Mouse (Mus musculus) thymus, adult 18-20 months (tissue): ENCODE results near the gene Zfand5.
"Not testable (repeated sequence)": the region's sequence is repeated elsewhere in the genome, so short reads cannot be mapped to it uniquely, and the experiment has no call there.

Experiments
- DNase-seq, 2 experiments: peaks; one replicate each; pipeline ENCODE4 v3.0.0; 2022; ENCODE audit warnings: mixed read lengths in 2 of 2

Zfand5 gene

DNA sequence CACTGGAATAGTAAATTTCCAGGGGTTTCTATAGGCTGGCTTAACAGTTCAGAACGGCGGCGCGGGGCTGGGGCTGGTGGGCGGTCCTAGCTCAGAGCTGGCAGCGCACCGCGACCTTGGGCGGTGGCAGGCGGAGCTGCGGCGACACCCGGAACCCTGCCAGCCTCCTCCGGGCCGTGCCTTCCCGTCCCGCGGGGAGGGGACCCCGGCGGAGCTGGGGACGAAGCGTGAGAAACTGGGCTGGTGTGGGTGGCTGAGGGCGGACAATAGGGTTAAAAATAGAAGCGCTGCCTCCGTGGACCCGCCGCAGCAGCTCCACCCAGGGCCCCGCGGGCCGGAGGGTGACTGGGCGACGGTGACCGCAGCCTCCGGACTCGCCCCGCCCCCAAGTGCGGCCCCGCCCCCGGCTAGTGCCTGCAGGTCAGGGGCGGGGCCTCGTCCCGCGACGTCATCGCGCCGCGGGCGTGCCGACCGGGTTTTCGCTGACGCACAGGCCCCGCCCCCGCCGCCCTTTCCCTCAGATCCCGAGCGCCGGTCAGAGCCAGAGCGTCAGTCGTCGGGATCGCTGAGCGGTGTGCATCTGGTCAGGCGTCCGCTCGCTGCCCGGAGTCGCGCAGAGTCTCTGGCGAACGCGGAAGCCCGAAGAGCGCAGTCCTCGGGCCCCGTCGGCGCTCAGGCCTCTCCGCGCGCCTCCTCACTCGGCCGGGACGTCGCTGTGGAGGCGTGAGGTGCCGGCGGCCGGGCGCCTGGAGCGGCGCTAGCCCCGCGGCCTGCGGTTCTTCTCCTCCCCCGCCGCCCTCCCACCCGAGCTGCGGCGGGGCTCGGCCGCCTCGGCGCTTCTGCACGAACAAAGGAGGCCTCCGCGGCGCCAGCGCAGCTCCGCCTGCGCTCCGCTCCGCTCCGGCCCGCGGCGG is at the start of gene Zfand5:
Gene Zfand5, plus strand, starts transcription at position 538 of the 914 bp plus-strand sequence.
- peak; percentile 88 to 92 for DNase-seq

DNA sequence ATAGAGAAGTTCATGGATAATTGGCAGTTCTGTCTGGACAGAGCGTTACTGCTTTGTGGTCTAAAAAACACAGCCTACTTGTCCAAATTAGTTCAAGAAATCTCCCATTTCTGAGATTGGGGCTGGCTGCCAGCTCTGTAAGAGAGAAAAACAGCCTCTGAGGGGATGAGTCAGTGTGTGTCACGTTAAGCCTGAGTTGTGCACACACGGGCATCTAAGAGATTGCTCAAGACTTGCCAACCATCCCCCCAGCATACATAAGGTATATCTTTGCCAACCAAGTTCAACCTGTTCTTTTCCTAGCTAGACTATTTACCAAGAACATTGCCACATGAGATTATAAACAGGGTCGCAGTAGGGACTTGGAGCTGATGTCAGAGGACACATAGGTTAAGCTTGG is 44.9 kb upstream of the Zfand5 start:
- DNase-seq = no peak

DNA sequence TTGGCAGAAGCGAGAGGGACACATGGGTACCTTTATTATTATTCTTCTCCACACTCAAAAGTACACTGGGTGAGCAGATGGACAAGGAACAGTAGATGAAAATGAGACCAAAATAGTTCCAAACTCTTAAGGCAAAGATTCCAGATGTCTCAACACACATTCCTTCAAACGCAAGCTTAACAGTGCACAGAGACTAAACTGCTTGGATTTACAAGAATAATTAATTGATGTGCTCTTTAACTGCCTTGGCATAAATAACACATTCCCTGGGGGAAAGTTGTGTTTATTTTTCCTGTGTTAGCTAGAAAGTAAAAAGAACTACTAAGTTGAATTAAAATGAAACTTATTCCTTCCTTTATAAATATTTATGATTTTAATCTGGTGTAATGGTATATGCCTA is 44.3 kb upstream of the Zfand5 start:
- no peak for DNase-seq

DNA sequence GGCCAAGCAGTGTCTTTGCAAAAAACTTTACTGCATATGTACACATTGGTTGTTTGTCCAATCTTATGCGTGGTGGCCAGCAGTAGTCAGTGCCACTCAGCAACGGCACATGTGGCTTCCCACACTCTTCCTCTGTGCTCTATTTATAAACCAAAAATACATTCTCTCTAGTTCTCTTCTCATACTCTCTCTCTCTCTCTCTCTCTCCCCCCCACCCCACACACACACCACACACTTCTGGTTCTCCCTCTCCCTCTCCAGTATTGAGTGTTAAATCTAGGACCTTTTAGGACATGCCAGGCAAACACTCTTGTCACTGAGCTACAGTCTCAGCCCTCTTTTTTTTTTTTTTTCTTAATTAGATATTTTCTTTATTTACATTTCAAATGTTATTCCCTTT is 23.3 kb upstream of the Zfand5 start:
- DNase-seq = not testable (repeated sequence)

DNA sequence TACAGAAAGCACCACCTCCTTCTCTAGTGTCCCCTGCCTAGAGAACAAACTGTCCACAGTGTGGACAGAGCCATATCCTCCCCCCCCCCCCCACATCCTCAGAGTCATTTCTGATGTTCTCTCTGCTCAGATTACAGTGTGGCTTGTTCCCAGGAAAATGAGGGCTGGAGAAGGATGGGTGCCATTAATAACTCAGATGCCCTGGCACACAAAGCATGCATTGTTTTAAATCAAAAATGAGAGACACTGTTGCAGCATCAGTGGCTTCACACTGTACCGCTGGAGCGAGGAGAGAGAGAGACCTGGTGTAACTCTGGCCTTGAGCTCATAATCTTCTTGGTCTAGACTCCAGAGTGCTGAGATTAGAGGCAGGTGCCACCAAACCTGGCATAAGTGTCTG is 18.2 kb upstream of the Zfand5 start:
- no peak for DNase-seq

DNA sequence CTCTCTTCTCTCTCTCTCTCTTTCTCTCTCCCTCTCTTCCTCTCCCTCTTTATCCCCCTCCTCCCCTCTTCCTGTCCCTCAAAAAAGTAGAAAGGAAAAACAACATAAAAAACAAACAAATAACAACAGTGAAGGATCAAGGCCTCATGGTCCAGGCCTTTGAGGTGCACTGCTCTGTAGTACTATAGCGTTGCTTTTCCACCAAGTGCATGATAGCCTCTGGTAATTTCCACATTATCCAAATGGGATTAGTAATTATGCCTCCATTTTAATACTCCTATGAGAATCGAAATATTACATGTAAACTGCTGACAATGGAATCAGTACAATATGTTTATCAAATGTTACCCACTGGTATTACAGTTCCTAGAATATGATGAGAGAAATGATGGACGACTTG is 16.2 kb upstream of the Zfand5 start:
- DNase-seq = no peak

DNA sequence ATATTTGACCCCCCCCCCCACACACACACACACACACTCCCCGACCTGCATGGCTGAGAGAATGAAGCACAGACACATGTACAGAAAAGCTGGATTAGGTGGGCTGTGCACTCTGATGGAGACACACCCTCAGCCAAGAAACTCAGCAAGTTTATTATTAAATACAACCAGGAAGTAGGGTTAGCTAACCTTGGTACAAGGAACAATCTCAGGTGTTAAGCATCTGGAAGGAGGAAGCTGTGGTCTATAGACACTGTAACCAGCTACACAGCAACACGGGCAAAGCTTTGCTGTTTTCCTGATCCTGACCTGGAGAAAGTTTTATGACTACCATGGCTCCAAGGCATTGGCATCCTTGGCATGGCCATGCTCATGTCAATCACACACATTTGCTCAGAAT is 12.6 kb upstream of the Zfand5 start:
- DNase-seq = no peak

DNA sequence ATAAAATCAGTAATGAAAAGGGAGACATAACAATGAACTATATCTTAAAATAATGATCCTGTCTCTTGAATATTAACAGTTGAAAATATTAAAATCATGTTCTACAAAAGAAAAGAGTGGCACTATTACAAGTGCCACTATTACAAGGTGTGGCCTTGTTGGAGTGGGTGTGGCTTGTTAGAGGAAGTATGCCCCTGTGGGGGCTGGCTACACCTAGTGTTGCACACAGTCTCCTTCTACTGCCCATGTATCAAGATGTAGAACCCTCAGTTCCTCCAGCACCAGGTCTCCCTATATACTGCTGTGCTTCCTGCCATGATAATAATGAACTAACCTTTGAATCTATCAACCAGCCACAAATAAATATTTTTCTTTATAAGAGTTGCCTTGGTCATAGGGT is 11.8 kb upstream of the Zfand5 start:
- DNase-seq = no peak

DNA sequence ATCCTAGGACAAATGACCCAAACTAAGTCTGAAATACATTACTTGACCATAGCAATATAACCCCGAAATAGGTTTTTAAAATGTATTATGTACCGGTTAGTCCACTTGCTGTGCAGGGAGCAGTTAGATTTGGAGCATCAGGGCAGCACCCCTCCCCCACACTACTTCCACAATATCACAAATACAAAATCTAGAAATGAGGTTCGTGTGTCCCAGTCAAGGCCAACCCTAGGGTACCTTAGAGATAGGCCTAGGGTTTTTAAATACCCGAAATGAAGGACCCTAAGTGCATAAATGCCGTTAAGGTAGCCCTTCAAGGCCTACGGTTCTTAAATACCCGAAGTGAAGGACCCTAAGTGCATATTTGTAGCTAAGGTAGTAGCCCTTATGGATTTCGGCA is 892 bp upstream of the Zfand5 start:
- DNase-seq = peak in 1 of 2 experiments; percentile 7

DNA sequence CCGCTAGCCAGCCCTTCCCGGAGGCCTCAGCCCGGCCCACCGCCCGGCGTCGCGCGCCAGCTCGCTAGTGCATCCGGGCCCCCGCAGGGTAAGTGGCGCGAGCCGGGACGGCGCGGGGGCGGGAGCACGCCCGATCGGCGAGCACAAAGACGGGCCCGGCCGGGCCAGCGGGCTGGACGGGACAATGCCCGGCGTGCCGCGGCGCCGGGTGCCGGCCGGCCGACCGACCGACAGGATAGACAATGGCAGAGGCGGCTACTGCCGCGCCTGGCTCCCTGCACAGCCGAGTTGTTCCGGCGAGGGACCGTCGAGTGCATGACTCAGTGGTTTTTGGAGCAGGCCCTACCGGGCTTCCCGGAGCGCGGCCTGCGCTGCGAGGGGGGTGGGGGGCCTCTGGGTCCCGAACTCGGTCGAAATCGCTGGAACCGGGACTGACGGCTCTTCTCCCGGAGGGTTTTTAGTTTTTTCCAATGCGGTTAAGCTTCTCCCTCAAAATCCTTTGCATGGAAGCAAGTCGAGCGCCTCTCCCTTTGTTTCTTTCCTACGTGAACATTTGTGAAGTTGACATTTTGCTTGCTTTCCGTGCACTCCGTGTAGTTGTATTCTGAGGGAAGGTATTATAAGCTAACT is 692 bp downstream of the Zfand5 start:
- DNase-seq = peak; percentile 59 to 68

DNA sequence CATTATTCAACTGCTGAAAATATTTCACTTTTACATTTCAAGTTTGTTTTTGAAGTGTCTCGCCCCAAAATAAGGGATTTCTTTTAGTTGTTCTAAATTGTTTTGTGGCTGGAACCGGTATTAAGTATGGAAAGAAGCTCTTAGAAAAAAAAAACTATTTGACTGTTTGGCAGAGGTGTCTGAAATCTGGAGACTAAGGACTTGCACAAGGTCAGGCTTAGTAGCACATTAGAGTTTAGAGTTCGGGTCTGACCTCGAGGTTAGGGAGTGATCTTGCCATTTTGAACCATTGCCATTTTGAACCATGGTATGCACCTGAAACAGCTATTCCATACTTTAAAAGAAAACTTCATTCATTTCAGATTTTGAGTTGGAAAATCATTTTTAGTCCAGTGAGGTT is 1.4 kb downstream of the Zfand5 start:
- no peak for DNase-seq

DNA sequence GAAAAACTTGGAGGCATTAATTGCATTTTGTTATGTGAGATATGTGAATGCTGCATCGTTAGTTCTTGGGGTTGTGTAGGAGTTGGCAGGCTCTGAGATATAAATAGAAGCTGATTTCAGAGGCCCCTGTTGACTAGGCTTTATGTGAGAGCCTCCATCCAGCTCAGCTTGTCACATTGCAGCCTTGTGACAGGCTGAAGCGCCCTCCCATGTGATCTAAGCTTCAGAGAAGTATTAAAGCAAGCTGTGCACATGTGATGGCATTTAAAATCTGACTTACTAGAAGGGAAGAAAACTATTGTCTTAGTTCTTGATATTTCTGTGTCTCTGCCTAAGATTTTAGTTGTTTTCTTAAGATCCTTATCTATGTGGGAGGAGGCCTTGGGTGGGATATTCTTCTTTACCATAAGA is 2.1 kb downstream of the Zfand5 start:
- peak; percentile 22 to 46 for DNase-seq

DNA sequence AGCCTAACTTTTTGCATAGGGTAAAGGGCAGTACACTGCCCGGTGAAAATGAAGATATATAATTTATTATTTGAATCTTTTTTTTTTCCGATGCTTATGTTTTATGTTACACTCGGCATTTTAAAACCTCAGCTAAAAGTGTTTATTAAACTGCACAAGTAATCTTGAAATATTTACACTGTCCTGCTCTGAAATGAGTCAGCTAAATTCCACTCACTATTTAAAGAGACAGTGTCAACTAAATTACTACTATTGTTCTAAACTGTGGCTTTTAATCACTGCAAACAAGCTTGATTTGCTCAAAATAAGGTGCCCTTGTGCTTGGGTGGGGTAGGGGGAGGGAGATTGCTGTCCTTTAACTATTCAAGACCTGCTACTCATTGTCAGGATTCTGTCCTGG is 2.6 kb downstream of the Zfand5 start:
- no peak for DNase-seq

DNA sequence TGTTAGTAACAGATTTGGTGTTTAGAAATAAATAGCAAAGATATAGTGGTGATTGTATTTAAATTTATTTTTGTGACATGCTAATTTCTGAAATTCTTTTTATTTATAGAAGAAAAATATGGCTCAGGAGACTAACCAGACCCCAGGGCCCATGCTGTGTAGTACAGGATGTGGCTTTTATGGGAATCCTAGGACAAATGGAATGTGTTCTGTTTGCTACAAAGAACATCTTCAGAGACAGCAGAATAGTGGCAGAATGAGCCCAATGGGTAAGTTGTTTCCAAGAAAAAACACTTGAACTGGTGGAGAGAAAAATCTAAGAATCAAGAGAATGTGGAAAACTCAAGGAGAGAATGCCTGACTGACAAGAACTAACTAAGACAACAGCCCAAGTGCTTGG is 4.2 kb downstream of the Zfand5 start:
- DNase-seq = no peak

DNA sequence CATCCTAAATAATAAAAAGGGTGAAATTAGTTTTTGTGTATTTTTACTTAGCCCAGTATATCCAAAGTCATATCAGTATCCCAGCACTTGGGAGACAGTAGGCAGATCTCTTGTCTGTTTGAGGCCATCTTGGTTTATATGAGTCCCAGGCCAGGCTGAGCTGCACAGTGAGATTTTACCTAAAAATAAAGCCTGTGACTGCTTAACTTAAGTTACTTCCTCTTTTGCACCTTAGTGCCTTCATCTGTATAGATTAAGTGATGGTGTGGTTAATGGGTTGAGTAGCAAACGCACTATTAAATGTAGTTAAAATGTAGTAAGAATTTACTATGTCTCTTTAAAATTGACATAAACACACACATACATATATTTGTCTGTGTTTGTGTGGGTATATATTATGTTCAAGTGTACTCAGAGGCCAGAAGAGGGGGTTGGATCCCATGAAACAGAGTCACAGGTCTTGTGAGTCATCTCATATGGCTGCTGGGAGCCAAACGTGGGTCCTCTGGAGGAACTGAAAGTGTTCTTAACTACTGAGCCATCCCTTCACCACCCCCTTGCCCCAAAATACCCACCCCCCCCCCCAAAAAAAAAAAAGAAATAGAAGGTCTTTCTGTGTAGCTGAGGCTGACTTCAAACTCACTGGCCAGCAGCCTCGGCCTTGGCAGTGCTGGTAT is 14.5 kb downstream of the Zfand5 start:
- no peak for DNase-seq

DNA sequence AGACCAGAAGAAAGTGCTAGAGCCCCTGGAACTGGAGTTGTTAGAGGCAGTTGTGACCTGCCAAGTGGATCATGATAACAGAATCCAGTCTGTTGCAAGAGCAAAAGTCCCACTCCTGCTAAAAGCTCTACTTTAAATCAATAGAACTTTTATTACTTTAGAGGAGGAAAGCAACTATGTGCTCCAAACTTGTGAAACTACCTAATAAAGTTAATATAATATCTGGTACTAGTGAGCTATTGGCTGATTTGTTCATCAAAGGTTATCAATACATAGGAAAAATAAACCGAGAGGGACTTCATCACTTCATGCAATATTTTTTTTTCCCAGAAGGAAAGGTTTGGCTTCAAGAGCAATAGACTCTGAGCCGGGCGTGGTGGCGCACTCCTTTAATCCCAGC is 25.3 kb downstream of the Zfand5 start:
- no peak for DNase-seq

DNA sequence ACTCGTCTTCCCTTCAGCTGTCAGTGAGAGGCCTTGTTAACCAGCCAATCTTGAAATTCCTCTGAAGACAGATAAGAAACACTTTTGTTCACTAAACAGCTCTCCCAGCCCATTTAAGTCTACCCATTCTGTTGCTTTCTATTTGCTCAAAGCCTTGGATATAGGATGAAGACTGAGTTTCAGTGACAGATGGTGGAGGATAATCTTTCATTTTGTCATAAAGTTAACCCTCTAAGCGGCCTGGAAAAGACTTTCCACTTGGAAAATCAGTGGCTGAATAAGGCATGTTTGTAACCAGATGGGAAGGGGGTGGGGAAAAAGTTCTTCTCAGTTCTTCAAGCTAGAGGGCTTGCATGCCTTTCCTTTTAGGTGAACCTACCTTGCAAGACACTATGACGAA is 29.7 kb downstream of the Zfand5 start:
- no peak for DNase-seq

DNA sequence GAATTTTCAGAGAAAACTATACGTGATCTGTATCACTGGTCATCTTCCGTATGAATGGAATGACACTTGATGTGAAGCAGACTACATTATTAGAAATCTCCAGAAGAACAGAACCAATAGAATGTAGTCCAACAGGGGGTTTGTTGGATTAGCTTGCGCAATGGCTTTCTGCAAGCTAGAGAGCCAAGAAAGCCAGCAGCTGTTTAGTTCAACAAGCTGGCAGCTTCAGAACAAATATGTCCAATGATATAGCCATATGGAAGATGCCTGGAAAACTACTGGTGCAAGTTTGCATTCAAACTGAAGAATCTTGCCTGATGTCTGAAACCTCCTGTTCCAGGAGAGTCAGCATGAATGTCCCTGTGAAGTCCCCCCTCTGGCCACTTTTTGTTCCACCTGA is 35.7 kb downstream of the Zfand5 start:
- no peak for DNase-seq

DNA sequence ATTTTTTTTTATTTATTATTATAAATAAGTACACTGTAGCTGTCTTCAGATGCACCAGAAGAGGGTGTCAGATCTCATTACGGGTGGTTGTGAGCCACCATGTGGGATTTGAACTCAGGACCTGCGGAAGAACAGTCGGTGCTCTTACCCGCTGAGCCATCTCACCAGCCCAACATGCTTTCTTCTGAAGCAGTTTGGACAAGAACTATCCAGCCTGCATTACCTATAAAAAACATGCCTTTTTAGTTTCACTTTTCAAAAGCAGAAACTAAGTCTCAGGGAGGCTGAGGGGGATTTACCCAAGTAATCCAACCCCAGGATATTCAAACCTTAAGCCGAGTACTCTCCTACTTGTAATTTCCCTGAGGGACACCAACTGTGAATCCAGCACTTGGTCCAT is 38.3 kb downstream of the Zfand5 start:
- not testable (repeated sequence) for DNase-seq

DNA sequence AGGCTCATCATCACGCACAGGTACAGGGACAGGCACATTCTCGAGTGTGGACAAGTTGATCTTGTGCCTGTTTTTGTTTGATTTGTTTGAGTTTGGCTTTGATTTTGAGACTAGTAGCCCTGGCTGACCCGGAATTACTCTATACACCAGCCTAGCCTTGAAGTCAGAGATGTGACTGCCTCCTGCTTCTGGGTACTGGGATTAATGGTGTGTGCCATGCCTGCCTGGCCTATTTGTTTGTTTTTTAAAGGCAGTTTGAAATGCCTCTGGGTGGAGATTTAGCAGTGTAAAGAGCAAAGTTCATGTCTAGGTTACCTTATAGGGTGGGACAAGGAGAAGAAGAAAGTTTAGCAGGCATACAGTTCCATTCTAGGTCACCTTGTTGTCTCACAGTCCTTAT is 43.6 kb downstream of the Zfand5 start:
- DNase-seq = no peak

DNA sequence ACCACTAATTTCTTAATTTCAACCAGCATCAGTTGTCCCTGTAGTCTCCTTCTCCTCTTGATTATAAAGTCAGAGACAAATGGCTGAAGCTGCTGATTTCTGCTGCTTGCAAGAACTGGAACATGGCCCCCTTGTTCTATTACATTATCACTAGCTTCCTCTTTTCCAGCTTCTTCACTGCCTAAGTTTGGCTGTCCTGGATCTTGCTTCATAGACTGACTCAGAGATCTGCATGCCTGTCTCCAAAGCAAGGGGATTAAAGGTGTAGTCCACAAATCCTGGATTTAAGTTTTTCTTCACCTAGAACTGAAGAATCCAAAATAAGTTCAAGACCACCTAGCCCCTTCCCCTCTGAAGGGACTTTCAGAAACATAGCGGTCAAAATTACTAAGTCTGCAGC is 47.5 kb downstream of the Zfand5 start:
- no peak for DNase-seq

DNA sequence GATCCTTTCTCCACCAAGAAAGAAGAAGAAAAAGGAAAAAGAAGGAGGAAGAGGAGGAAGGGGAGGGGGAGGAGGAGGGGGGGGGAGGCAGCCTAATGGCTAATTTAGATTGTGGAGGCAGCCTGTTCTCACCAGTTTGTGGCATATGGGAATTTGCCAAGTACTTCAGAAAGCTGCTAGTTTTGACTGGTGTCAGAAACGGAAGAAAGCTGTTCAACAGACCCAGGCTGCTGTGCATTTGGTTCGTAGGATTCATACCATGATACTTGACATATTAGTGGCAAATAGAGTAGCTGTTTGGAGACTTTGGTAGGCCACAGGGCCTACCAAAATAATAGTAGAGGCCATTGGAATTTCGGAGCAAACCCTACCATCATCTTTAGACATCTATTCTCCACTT is 53.3 kb downstream of the Zfand5 start:
- DNase-seq = no peak

DNA sequence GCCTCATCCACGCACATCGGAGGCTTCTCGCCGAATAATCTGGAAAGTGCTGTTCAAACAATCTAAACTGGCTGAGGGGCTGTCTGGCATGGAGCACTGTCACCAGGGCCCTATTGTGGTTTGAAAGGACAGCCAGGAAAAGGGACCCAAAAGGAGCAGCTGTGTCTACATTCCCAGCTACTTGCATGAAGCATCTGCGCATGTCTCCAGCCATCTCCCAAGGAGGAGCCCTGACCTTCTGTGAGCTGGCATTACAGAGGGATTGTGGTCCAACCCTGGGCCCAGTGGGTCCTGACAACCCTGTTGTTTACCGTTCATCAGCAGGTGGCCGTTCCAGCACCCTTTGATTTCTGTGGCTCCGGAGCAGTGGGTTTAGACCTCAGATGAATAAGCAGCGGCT is 56.9 kb downstream of the Zfand5 start:
- no peak for DNase-seq

DNA sequence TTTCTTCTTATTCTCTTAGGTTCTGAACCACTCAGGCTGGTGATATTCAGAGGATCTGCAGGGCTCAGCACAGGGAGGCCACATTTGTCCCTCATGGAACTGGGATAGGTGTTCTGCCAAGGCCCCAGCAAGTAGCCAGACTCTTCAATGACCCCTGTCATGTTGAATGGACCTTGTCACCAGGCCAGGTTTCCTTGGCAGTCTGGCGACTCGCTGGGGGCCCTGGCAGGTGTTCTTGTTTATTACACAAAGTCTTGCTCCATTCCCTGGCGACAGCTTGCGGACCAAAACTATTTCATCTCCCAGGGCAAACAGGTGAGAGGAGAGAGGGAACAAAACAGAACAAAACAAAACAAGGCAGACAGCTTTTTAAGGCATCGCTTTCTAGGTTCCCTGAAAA is 57.7 kb downstream of the Zfand5 start:
- DNase-seq = no peak
